Mouse (Mus musculus): ENCODE data around the gene Pcdh7. TPM values are rescaled to one million over a fixed set of nuclear protein-coding genes. Genes with fewer than 3 reads are reported as not detected.

Pcdh7 gene
- total and polyA plus RNA-seq, 3 experiments = 22.3 to 127 (median 61.2) TPM

DNA sequence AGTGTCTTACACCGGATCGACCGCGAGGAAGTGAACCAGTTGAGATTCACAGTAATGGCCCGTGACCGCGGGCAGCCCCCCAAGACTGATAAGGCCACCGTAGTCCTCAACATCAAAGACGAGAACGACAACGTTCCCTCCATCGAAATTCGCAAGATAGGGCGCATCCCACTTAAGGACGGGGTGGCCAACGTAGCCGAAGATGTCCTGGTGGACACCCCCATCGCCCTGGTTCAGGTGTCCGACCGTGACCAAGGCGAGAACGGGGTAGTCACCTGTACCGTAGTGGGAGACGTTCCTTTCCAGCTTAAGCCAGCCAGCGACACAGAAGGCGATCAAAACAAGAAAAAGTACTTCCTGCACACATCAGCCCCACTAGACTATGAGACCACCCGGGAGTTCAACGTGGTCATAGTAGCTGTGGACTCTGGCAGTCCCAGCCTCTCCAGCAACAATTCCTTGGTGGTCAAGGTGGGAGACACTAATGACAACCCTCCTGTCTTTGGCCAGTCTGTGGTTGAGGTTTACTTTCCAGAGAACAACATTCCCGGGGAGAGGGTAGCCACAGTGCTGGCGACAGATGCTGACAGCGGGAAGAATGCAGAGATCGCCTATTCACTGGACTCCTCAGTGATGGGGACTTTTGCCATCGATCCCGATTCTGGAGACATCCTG, 2.6 kb downstream of the Pcdh7 start:
- Histone ChIP-seq H3K4me3 (ENCODE audit: low read depth, low read length) (peak overlapping the region; percentile 95), H3K36me3 (replicated peaks) (peaks cover 34% of the 10 kb centered on the region), H3K9me3 (replicated peaks) (no peaks in the 10 kb centered on the region), H3K27me3 (ENCODE audit: insufficient read depth, low read length) (no peaks in the 10 kb centered on the region), H3K4me1 (ENCODE audit: insufficient read depth, low read depth, low read length) (peaks cover 55% of the 10 kb centered on the region)
- no peak for ATAC-seq (ENCODE audit: extremely low read depth, insufficient number of reproducible peaks, low FRiP score, poor library complexity, severe bottlenecking)
- DNase-seq (ENCODE audit: low spot score) = no peak
- no peak for TF ChIP-seq GATA1 (IDR thresholded peaks at IDR 0.05; ENCODE audit: borderline replicate concordance, low read length)
- no peak for TF ChIP-seq POLR2AphosphoS5 (IDR thresholded peaks at IDR 0.05; ENCODE audit: insufficient replicate concordance, low read depth, low read length)
- TF ChIP-seq CTCF (IDR thresholded peaks at IDR 0.05; ENCODE audit: low read depth, low read length) = no peak
- no peak for TF ChIP-seq TAL1 (conservative IDR thresholded peaks at IDR 0.05; ENCODE audit: low read depth, low read length)
- TF ChIP-seq GATA2 (IDR thresholded peaks at IDR 0.05; ENCODE audit: borderline replicate concordance, low read depth, low read length) = no peak

DNA sequence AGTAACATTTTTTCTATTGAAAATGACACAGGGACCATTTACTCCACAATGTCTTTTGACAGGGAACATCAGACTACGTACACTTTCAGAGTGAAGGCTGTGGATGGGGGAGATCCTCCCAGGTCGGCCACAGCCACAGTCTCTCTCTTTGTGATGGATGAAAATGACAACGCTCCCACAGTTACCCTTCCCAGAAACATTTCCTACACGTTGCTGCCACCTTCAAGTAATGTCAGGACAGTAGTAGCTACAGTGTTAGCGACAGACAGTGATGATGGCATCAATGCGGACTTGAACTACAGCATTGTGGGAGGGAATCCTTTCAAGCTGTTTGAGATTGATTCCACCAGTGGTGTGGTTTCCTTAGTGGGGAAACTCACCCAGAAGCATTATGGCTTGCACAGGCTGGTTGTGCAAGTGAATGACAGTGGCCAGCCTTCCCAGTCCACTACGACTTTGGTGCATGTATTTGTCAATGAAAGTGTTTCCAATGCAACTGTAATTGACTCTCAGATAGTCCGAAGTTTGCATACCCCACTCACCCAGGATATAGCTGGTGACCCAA, 3.5 kb downstream of the Pcdh7 start:
- TF ChIP-seq GATA1 (IDR thresholded peaks at IDR 0.05; ENCODE audit: borderline replicate concordance, low read length) = no peak
- TF ChIP-seq GATA2 (IDR thresholded peaks at IDR 0.05; ENCODE audit: borderline replicate concordance, low read depth, low read length) = no peak
- no peak for TF ChIP-seq TAL1 (conservative IDR thresholded peaks at IDR 0.05; ENCODE audit: low read depth, low read length)
- no peak for TF ChIP-seq POLR2AphosphoS5 (IDR thresholded peaks at IDR 0.05; ENCODE audit: insufficient replicate concordance, low read depth, low read length)
- no peak for TF ChIP-seq CTCF (IDR thresholded peaks at IDR 0.05; ENCODE audit: low read depth, low read length)
- H3K27me3 ChIP-seq (ENCODE audit: insufficient read depth, low read length) = no peaks in the 10 kb centered on the region
- H3K4me1 ChIP-seq (ENCODE audit: insufficient read depth, low read depth, low read length) = peaks cover 56% of the 10 kb centered on the region
- H3K4me3 ChIP-seq (ENCODE audit: low read depth, low read length) = peak overlapping the region; percentile 95
- no peak for DNase-seq (ENCODE audit: low spot score)
- ATAC-seq (ENCODE audit: extremely low read depth, insufficient number of reproducible peaks, low FRiP score, poor library complexity, severe bottlenecking) = no peak
- no peaks in the 10 kb centered on the region for H3K9me3 ChIP-seq (replicated peaks)
- H3K36me3 ChIP-seq (replicated peaks) = peaks cover 37% of the 10 kb centered on the region

DNA sequence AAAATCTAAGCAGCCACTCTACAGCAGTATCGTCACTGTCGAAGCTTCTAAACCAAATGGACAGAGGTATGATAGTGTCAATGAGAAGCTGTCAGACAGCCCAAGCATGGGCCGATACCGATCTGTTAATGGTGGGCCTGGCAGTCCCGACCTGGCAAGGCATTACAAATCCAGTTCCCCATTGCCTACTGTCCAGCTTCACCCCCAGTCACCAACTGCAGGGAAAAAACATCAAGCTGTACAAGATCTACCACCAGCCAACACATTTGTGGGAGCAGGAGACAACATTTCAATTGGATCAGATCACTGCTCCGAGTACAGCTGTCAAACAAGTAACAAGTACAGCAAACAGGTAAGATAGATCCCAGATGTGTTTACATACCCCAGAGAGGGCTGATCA, 4.2 kb downstream of the Pcdh7 start:
- TF ChIP-seq GATA2 (IDR thresholded peaks at IDR 0.05; ENCODE audit: borderline replicate concordance, low read depth, low read length) (no peak), CTCF (IDR thresholded peaks at IDR 0.05; ENCODE audit: low read depth, low read length) (no peak), TAL1 (conservative IDR thresholded peaks at IDR 0.05; ENCODE audit: low read depth, low read length) (no peak), POLR2AphosphoS5 (IDR thresholded peaks at IDR 0.05; ENCODE audit: insufficient replicate concordance, low read depth, low read length) (no peak), GATA1 (IDR thresholded peaks at IDR 0.05; ENCODE audit: borderline replicate concordance, low read length) (no peak)

DNA sequence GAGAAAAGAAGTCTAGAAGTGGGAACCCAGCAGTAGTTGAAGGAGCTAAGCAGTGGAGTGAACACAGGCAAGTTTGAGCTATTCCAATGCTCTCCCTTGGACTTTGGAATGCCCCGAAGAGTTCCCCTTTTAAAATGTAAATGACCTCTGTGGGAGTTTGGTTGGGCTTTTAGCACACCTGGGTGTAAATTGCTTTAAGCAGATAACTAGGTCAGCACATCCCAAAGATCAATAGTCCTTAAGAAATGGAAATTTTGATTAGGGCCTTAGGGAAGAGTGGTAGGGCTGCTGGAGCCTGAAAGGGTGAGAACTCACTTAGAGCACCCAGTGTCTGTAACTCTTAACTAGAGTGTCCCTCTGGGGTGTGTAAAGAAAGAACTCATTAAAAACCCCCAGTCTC, 15.7 kb downstream of the Pcdh7 start:
- TF ChIP-seq POLR2AphosphoS5 (IDR thresholded peaks at IDR 0.05; ENCODE audit: insufficient replicate concordance, low read depth, low read length) (no peak), TAL1 (conservative IDR thresholded peaks at IDR 0.05; ENCODE audit: low read depth, low read length) (no peak), GATA1 (IDR thresholded peaks at IDR 0.05; ENCODE audit: borderline replicate concordance, low read length) (no peak), GATA2 (IDR thresholded peaks at IDR 0.05; ENCODE audit: borderline replicate concordance, low read depth, low read length) (no peak), CTCF (IDR thresholded peaks at IDR 0.05; ENCODE audit: low read depth, low read length) (no peak)
- no peaks in the 10 kb centered on the region for H3K9me3 ChIP-seq (replicated peaks)
- ATAC-seq (ENCODE audit: extremely low read depth, insufficient number of reproducible peaks, low FRiP score, poor library complexity, severe bottlenecking) (no peak), DNase-seq (ENCODE audit: low spot score) (no peak)
- H3K36me3 ChIP-seq (replicated peaks) = peaks cover 23% of the 10 kb centered on the region
- peaks cover 31% of the 10 kb centered on the region for H3K4me1 ChIP-seq (ENCODE audit: insufficient read depth, low read depth, low read length)
- H3K27me3 ChIP-seq (ENCODE audit: insufficient read depth, low read length) = no peaks in the 10 kb centered on the region
- H3K4me3 ChIP-seq (ENCODE audit: low read depth, low read length) = no peak overlapping the region

More for the DNA sequence above, 4.2 kb downstream of the Pcdh7 start:
- DNase-seq (ENCODE audit: low spot score) (no peak), ATAC-seq (ENCODE audit: extremely low read depth, insufficient number of reproducible peaks, low FRiP score, poor library complexity, severe bottlenecking) (no peak)
- peaks cover 37% of the 10 kb centered on the region for H3K36me3 ChIP-seq (replicated peaks)
- H3K4me1 ChIP-seq (ENCODE audit: insufficient read depth, low read depth, low read length) = peaks cover 55% of the 10 kb centered on the region
- H3K9me3 ChIP-seq (replicated peaks) = no peaks in the 10 kb centered on the region
- H3K4me3 ChIP-seq (ENCODE audit: low read depth, low read length) = peak overlapping the region; percentile 95
- H3K27me3 ChIP-seq (ENCODE audit: insufficient read depth, low read length) = no peaks in the 10 kb centered on the region

DNA sequence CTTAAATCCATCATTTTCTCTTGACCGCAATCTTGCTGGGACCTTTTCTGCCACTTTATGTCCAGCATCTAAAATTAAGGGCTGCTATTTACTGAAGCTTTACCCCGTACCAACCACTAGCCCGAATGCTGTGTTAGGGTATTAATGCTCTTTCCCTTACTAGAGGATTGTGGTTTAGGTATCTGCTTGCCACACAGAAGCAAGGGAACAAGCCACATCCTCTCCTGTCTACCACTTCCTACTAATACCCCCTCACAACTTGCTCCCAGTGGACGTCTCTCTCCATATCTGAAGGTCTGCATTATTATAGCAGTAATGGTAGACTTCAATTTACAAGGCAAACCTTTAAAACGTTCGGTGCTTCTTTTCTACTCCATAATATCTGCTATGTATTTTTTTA, 18.0 kb downstream of the Pcdh7 start:
- Histone ChIP-seq H3K4me3 (ENCODE audit: low read depth, low read length) (no peak overlapping the region), H3K9me3 (replicated peaks) (no peaks in the 10 kb centered on the region), H3K36me3 (replicated peaks) (peaks cover 20% of the 10 kb centered on the region), H3K4me1 (ENCODE audit: insufficient read depth, low read depth, low read length) (peaks cover 28% of the 10 kb centered on the region), H3K27me3 (ENCODE audit: insufficient read depth, low read length) (no peaks in the 10 kb centered on the region)
- no peak for TF ChIP-seq GATA2 (IDR thresholded peaks at IDR 0.05; ENCODE audit: borderline replicate concordance, low read depth, low read length)
- no peak for TF ChIP-seq GATA1 (IDR thresholded peaks at IDR 0.05; ENCODE audit: borderline replicate concordance, low read length)
- TF ChIP-seq TAL1 (conservative IDR thresholded peaks at IDR 0.05; ENCODE audit: low read depth, low read length) = no peak
- TF ChIP-seq CTCF (IDR thresholded peaks at IDR 0.05; ENCODE audit: low read depth, low read length) = no peak
- no peak for TF ChIP-seq POLR2AphosphoS5 (IDR thresholded peaks at IDR 0.05; ENCODE audit: insufficient replicate concordance, low read depth, low read length)
- DNase-seq (ENCODE audit: low spot score) (no peak), ATAC-seq (ENCODE audit: extremely low read depth, insufficient number of reproducible peaks, low FRiP score, poor library complexity, severe bottlenecking) (peak; percentile 30)

DNA sequence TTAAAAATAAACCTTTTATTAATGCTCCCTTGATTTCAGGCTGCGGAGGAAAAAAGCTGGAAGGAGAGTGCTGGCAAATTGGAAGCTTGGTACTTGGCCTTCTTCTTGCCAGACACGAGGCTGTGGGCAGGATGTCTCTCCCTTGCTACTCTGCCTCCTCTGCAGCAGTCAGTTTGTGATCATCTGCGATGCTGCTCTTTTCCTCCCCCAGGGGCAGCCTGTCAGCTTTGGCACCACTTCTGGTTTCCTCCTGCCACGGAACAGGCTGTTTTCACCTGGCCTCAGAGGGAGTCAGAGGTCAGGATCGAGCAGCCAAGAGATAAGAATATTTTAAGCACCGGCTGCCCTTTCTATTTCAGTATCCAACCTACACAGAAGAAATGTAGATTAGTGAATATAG, 25.2 kb downstream of the Pcdh7 start:
- TF ChIP-seq GATA1 (IDR thresholded peaks at IDR 0.05; ENCODE audit: borderline replicate concordance, low read length) = no peak
- no peak for TF ChIP-seq TAL1 (conservative IDR thresholded peaks at IDR 0.05; ENCODE audit: low read depth, low read length)
- TF ChIP-seq GATA2 (IDR thresholded peaks at IDR 0.05; ENCODE audit: borderline replicate concordance, low read depth, low read length) = no peak
- no peak for TF ChIP-seq POLR2AphosphoS5 (IDR thresholded peaks at IDR 0.05; ENCODE audit: insufficient replicate concordance, low read depth, low read length)
- TF ChIP-seq CTCF (IDR thresholded peaks at IDR 0.05; ENCODE audit: low read depth, low read length) = no peak

More for the DNA sequence above, 25.2 kb downstream of the Pcdh7 start:
- ATAC-seq (ENCODE audit: extremely low read depth, insufficient number of reproducible peaks, low FRiP score, poor library complexity, severe bottlenecking) (peak; percentile 38), DNase-seq (ENCODE audit: low spot score) (no peak)
- Histone ChIP-seq H3K4me3 (ENCODE audit: low read depth, low read length) (peak overlapping the region; percentile 61; the same call in 1 of the 2 replicates), H3K27me3 (ENCODE audit: insufficient read depth, low read length) (no peaks in the 10 kb centered on the region), H3K9me3 (replicated peaks) (no peaks in the 10 kb centered on the region), H3K36me3 (replicated peaks) (peaks cover 9% of the 10 kb centered on the region), H3K4me1 (ENCODE audit: insufficient read depth, low read depth, low read length) (peaks cover 35% of the 10 kb centered on the region)
